In the genomic region with DNA sequence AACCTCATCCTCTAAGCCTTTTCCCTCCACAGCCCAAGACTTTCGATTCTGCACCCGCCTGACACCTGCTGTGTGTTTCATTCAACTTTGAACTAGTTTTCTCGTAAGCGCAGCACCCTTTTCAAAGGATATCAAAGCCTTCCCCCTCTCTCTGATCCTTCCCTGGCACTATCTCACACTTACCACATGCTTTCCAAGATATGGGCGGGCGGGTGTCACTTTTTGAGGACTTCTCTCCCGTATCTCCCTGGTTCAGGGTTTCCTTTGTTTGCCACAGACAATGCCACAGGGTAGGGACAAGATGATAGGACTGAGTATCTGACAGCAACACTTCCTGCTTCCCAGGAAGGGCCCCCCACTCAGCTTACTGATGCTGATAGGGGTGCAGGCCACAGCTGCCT, we compare ENCODE assay signal across 11 mouse cellular contexts.
DNase-seq lines count a peak whose midpoint lies in the region; ATAC-seq lines count a peak whose summit lies in the region.
"Had no signal": no experiment of that assay in that cellular context is flagged by ENCODE, and none has a peak within 500 bp of the region (broad histone marks: within the 10 kb centered on the region; RNA-seq: fewer than 3 reads in every experiment).

No protein-coding gene starts in this region.

- H3K4me2 ChIP-seq in liver, embryonic 11.5 days: no peak overlapping the region
- H3K4me2 ChIP-seq in midbrain, embryonic 13.5 days (replicated peaks): no peak overlapping the region
- H3K4me2 ChIP-seq: intestine, embryonic 15.5 days; neural tube, embryonic 15.5 days had no signal

- no peak overlapping the region for H3K4me3 ChIP-seq in liver, embryonic 11.5 days (ENCODE audit: low read depth, low read length)
- H3K4me3 ChIP-seq in midbrain, embryonic 13.5 days (replicated peaks): no peak overlapping the region
- H3K4me3 ChIP-seq: intestine, embryonic 15.5 days; neural tube, embryonic 15.5 days had no signal

- peak; percentile 93 for ATAC-seq in liver, embryonic 11.5 days (replicated peaks; ENCODE audit: low FRiP score)
- ATAC-seq in megakaryocyte progenitor cell, adult 5-6 weeks (replicated peaks; ENCODE audit: poor library complexity): peak; percentile 98
- no peak for ATAC-seq in midbrain, embryonic 13.5 days
- ATAC-seq: intestine, embryonic 15.5 days had no signal

- peaks cover 5% of the 10 kb centered on the region; the same call in 1 of the 2 replicates for H3K9me3 ChIP-seq in liver, embryonic 11.5 days (ENCODE audit: control insufficient read depth, low read length)
- H3K9me3 ChIP-seq in midbrain, embryonic 13.5 days: no peaks in the 10 kb centered on the region
- H3K9me3 ChIP-seq: intestine, embryonic 15.5 days; neural tube, embryonic 15.5 days had no signal

- DNase-seq in heart, adult 11 months: peak; percentile 91
- no peak for DNase-seq in heart, adult 9 months (ENCODE audit: low spot score in 2 of 2)
- DNase-seq in CD8-positive naive resting alpha-beta T cell, adult 2 months (ENCODE audit: low read depth in 2 of 2, low spot score in 2 of 2): peak; percentile 68 to 69
- DNase-seq in liver, embryonic 11.5 days (ENCODE audit: low spot score): no peak
- no peak for DNase-seq in cerebellum, adult 11 months
- no peak for DNase-seq in kidney, postnatal 25 days
- DNase-seq: cerebellum, adult 11-12 months had no signal

- WGBS in liver, embryonic 11.5 days: 38% methylated on average over 7 of the region's 7 CpGs
- 63% methylated on average over 7 of the region's 7 CpGs for WGBS in midbrain, embryonic 13.5 days

- peak overlapping the region; percentile 45; the same call in 1 of the 2 replicates for H3K27ac ChIP-seq in liver, embryonic 11.5 days (ENCODE audit: low read depth, low read length)
- H3K27ac ChIP-seq in midbrain, embryonic 13.5 days: no peak overlapping the region
- H3K27ac ChIP-seq: intestine, embryonic 15.5 days; neural tube, embryonic 15.5 days had no signal

- H3K4me1 ChIP-seq in liver, embryonic 11.5 days (replicated peaks; ENCODE audit: control insufficient read depth, insufficient read depth, low read length): no peaks in the 10 kb centered on the region
- H3K4me1 ChIP-seq in midbrain, embryonic 13.5 days (replicated peaks): no peaks in the 10 kb centered on the region
- H3K4me1 ChIP-seq: intestine, embryonic 15.5 days; neural tube, embryonic 15.5 days had no signal

- no peaks in the 10 kb centered on the region for H3K36me3 ChIP-seq in liver, embryonic 11.5 days (ENCODE audit: control insufficient read depth, insufficient read depth, low read length)
- H3K36me3 ChIP-seq in midbrain, embryonic 13.5 days: no peaks in the 10 kb centered on the region
- H3K36me3 ChIP-seq: intestine, embryonic 15.5 days; neural tube, embryonic 15.5 days had no signal

- H3K27me3 ChIP-seq in liver, embryonic 11.5 days (replicated peaks; ENCODE audit: control insufficient read depth, insufficient read depth, low read length): no peaks in the 10 kb centered on the region
- H3K27me3 ChIP-seq in midbrain, embryonic 13.5 days: 0 out of 2 replicates have a peak, but pooled peaks cover 2% of the 10 kb centered on the region
- H3K27me3 ChIP-seq: intestine, embryonic 15.5 days; neural tube, embryonic 15.5 days had no signal

- H3K9ac ChIP-seq in liver, embryonic 11.5 days (ENCODE audit: low read depth, low read length): no peak overlapping the region
- no peak overlapping the region for H3K9ac ChIP-seq in midbrain, embryonic 13.5 days (replicated peaks)
- H3K9ac ChIP-seq: intestine, embryonic 15.5 days; neural tube, embryonic 15.5 days had no signal

Comparison
In these comparisons a context has a peak if more than half of its experiments do, and no peak if none do; other contexts are left out.
1. DNase-seq: peak in heart, adult 11 months (single experiment) and CD8-positive naive resting alpha-beta T cell, adult 2 months (2 of 2); none in heart, adult 9 months (0 of 2), liver, embryonic 11.5 days (single experiment), cerebellum, adult 11 months (single experiment) and kidney, postnatal 25 days (0 of 2).